Mouse (Mus musculus): Measurements from ENCODE around the gene Gm4836.
"Not testable (repeated sequence)": the region's sequence is repeated elsewhere in the genome, so short reads cannot be mapped to it uniquely, and the experiment has no call there.

The Gm4836 gene

DNA sequence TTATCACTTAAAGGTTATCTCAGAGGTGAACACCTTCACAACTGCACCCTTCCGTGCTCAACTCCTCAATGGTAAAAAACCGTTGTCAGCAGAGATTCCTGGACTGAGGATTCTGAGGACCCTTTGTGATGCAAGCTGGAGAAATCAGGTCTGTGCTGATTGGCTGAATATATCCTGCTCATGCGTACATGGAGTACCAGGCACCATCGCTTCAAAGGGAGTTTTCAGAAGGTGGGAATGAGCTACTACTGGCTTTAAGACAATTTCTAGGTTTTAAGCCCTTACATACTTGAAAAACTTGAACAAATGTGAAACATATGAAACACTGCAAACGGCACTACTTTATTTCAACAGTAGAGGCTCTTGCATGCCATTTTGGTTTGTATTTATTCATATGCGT is at the start of gene Gm4836:
Gm4836 (minus strand) TSS at position 101 of the 400 bp plus-strand sequence.
- not testable (repeated sequence) for DNase-seq

All from cerebellum, postnatal 25 days (tissue).